Mouse (Mus musculus) adrenal gland, adult 8-10 months (tissue): ENCODE results near the gene Tob2. TPM values are rescaled to one million over a fixed set of nuclear protein-coding genes. Genes with fewer than 3 reads are reported as not detected.

Source experiments
- DNase-seq: peaks from one replicate; pipeline ENCODE4 v3.0.0; 2022
- total RNA-seq, 4 experiments: library from RNA; stranded (reverse); gene quantifications; 2 replicates each; pipeline ENCODE4 v1.2.4; 2022

The Tob2 gene
- total RNA-seq, 4 experiments from 2014 or later: 63.9 to 97.0 (median 69.1) TPM

GRCm38 (mm10) chr15:81810671-81811598 lies 47.7 kb downstream of the Tob2 start:
- DNase-seq: peak; percentile 98

GRCm38 (mm10) chr15:81810150-81810549 lies 48.4 kb downstream of the Tob2 start:
- DNase-seq: peak; percentile 90

DNA sequence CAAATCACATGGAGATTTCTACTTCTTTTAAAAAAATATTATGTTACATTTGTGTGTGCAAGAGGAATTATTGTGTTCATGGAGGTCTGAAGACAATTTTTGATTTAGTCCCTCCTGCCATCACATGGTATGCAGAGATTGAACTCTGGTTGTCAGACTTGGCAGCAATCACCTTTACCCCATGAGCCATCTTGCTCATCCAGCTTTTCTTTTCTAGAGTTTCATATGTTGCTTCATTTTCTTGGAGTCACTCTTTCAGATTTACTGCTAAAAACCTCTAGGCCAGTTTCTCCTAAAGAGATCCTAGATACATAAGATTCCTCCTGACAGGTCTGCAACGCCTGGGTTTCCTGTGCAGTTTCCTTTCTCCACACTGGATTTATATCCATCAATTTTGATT lies 49.0 kb downstream of the Tob2 start:
- no peak for DNase-seq

DNA sequence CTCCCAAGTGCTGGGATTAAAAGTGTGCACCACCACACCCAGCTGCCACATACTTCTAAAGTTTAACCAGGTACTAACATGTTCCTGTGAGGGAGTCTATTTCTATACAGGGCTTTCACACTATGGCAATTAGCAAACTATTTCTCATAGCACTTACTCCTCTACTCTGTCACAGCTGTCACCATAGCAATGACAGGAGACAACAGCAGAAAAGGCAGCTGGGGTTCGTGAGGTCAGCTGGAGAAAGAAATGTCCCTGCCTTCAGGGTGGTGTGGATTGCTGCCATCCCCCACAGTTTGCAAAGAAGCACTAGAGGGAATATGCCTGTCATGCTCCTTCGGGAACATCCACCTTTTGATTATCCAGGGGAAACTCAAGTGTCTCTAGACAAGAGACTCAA lies 49.8 kb downstream of the Tob2 start:
- no peak for DNase-seq

DNA sequence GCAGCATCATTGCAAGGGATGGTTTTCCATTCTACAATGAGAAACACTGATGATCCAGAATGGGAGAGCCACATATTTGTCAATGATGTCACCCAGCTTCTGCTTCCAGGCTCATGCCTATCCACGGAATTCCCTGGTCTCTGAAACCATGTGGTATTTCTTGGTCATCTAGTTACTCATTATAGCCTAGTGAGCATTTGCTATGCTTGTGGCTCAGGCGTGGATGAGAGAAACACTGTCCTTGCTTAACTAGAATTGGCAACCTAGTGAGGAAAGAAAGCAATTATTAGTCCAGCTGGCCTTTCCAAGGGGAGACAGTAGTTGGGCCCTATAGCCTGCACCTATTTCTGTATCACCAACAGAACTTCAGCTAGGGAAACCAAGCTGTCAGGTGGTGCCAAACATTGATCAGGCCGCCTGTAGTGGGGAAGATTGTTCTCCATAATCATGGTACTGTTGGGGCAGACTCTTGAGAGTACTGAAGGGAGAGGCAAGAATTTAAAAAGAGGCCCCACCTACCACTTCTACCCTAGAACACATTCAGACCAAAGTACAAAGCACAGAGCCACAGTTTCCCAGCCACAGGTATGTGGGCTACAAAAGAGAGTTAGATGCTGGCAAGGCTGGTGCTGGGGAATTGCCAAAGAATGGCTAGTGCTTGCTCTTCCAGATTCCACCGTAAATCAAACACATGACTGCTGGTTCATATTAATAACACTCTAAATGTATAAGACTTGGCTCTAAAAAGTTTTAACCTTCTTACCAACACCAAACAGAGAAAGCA lies 51.8 kb downstream of the Tob2 start:
- DNase-seq: no peak

- peak; percentile 60 for DNase-seq
Measured at GRCm38 (mm10) chr15:81805624-81806023, 53.0 kb downstream of the Tob2 start.

DNA sequence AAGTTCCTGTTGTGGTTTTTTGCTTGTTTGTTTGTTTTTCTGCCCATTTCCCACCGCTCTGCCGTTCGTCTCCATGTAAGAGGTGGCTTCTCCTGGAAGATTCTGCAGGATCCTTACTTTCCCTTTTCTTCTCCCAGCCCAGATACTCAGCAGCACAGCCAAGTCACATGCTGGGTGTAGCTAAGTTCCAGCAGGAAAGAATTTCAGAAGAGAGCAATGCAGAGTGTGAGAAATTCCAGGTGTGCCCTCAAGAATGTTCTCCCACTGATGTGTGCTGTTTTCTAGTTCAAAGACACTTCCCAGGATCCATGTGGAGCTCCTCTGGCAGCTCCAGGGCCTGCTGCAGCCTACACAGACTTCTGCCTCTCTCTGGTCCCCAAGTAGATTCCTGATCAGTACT lies 53.7 kb downstream of the Tob2 start:
- DNase-seq: no peak

GRCm38 (mm10) chr15:81804172-81804571 lies 54.4 kb downstream of the Tob2 start:
- no peak for DNase-seq

DNA sequence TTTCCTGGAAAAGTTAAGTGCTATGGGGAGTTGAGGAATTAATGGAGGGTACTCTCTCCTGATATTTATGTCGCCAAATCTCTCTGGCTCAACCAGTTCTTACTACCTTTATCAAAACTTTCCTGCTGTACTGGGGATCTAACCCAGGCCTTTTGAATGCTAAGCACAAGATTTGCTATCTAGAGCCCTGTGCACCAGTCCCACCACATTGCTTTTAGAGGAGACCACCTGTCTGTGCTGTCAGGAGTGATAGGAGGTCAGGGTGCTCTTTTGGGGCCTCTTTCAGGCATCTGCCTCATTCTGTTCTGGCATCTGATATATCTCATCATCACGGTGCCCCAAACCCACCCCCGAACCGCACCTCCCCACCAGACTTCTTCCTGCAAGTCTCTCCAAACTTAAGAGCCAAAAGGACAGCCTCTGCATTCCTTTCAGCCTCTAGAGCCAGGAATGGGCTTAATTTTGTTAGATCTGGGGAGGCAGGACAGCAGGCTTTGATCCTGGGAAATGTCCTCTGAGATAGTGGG lies 55.1 kb downstream of the Tob2 start:
- no peak for DNase-seq

DNA sequence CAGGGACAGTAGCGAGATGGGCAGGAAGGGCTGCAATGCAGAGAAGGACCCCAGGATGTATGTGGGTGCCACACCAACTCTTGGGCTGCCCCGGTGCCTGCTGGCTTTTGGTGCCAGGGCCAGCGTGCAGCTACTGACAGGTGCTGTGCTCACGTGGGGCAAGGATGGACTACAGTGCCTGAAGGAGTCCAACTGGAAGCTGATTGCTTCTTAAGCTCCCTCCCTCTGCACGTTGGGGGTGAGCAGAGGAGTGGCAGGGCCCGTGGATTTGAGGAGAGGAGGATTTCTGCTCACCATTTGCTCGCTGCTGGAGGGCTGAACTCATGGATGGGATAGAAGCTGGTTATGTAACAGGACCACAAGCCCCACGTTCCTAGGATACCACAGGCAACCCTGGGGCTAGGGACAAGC lies 55.6 kb downstream of the Tob2 start:
- no peak for DNase-seq

DNA sequence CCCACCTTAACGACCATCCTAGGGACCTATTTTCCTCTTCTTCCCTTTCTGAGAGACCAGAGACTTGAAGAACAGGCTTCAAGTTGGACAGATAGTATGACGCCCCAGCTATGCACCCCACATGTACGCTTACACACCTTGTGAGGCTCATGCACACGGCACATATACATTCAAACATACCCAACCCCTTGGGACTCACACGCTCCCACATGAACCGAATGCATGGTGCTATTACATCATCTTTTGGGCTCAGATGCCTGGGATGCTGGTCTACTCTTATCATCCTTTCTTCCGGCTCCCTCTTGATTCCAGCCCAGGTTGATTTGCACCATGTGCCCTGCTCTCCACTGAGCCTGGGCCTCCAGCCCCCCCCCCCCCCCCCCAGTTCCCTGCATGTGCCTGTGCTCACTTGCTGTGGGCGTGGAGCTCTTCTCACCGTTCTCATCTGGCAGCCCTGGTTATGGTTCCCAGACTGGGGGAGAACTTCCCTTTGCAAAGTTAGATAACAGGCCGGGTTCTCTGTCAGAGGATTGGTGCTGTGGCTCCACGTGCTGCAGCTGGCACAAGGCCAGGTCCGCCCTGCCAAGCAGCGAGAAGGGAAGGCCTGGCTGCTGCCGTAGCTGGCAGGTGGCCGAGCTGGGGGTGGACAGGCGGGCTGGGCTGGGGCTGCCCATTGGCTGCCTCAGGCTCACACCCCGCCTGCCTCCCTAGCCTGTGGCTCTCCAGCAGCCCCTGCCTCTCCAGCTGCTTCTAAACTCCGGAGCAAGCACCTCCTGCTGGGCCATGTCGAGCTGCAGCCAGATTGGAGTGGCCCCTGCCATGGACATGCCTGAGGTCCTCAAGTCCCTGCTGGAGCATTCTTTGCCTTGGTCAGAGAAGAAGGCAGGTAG lies 56.4 kb downstream of the Tob2 start, which contains the start of gene Tef:
Gene Tef (plus strand): TSS at position 421 of the 890 bp plus-strand sequence.
- peak; percentile 99 for DNase-seq

- DNase-seq: no peak
Measured at GRCm38 (mm10) chr15:81800391-81800790, 58.2 kb downstream of the Tob2 start.

- no peak for DNase-seq
Measured at GRCm38 (mm10) chr15:81798421-81798820, 60.2 kb downstream of the Tob2 start.

Other genes with a start within 250 kb of the Tob2 start
- 10 to 100 TPM; 23.0 to 28.4 (median 24.5) TPM for gene L3mbtl2, start 194.9 kb downstream of the Tob2 start, total RNA-seq
- gene Chadl, start 161.5 kb downstream of the Tob2 start, total RNA-seq: 1 to 10 TPM; 2.2 to 5.7 (median 3.5) TPM
- gene Zc3h7b, start 113.7 kb downstream of the Tob2 start, total RNA-seq: 100 to 1,000 TPM in 2 of 4 experiments, 10 to 100 TPM in 2; 66.3 to 109 (median 89.1) TPM
- 10 to 100 TPM; 53.4 to 70.2 (median 60.6) TPM for gene Rangap1, start 113.3 kb downstream of the Tob2 start, total RNA-seq
- 100 to 1,000 TPM in 3 of 4 experiments, 10 to 100 TPM in 1; 93.1 to 190 (median 160) TPM for gene Tef, start 56.4 kb downstream of the Tob2 start, total RNA-seq
- gene Phf5a, start 13.1 kb upstream of the Tob2 start, total RNA-seq: 10 to 100 TPM; 44.2 to 61.3 (median 51.4) TPM
- gene Aco2, start 13.5 kb upstream of the Tob2 start, total RNA-seq: 100 to 1,000 TPM; 297 to 630 (median 469) TPM
- 10 to 100 TPM; 27.5 to 39.2 (median 31.5) TPM for gene Polr3h, start 67.4 kb upstream of the Tob2 start, total RNA-seq
- gene Csdc2, start 78.0 kb upstream of the Tob2 start, total RNA-seq: 10 to 100 TPM in 2 of 4 experiments, 1 to 10 TPM in 2; 8.6 to 33.7 (median 19.6) TPM
- gene Pmm1, start 102.1 kb upstream of the Tob2 start, total RNA-seq: 100 to 1,000 TPM in 2 of 4 experiments, 10 to 100 TPM in 2; 71.1 to 132 (median 86.3) TPM
- gene 1700029P11Rik, start 121.7 kb upstream of the Tob2 start, total RNA-seq: not detected
- 10 to 100 TPM; 64.2 to 93.2 (median 75.4) TPM for gene Xrcc6, start 129.0 kb upstream of the Tob2 start, total RNA-seq
- gene Desi1, start 175.1 kb upstream of the Tob2 start, total RNA-seq: 100 to 1,000 TPM in 2 of 4 experiments, 10 to 100 TPM in 2; 50.8 to 137 (median 93.4) TPM
- gene Snu13, start 188.8 kb upstream of the Tob2 start, total RNA-seq: 10 to 100 TPM; 77.0 to 94.9 (median 88.2) TPM
- not detected for gene 4930407I10Rik, start 200.4 kb upstream of the Tob2 start, total RNA-seq
- 1 to 10 TPM in 3 of 4 experiments, under 1 TPM in 1; 0.74 to 4.1 (median 2.4) TPM for gene Mei1, start 211.2 kb upstream of the Tob2 start, total RNA-seq